Mouse (Mus musculus) heart, embryonic 12.5 days (tissue): ENCODE measurements around the gene Bub1b. TPM values are rescaled to one million over a fixed set of nuclear protein-coding genes. Genes with fewer than 3 reads are reported as not detected.
A peak's percentile ranks its signal among the peaks of the same experiment; 100 is the strongest.

ENCODE experiments used
- ATAC-seq: fragments of 200-750 bp; cut with Nextera tagmentation; 2 replicates; pipeline ENCODE4 v1.8.0; 2017; ENCODE audit warnings: moderate TSS enrichment, moderate library complexity; ENCODE audit not compliant: insufficient number of reproducible peaks, low FRiP score
- H3K27ac ChIP-seq: fragments of 300-500 bp; sonication (generic); 2 replicates; pipeline ENCODE4 v1.5.1; 2016; ENCODE audit warnings: mild to moderate bottlenecking, moderate library complexity; ENCODE audit not compliant: poor library complexity, severe bottlenecking
- H3K27me3 ChIP-seq: fragments of 300-500 bp; sonication (generic); replicated peaks from 2 replicates; pipeline ENCODE4 v1.6.1; 2016; ENCODE audit warnings: mild to moderate bottlenecking, moderate library complexity
- H3K36me3 ChIP-seq: fragments of 300-500 bp; sonication (generic); 2 replicates; pipeline ENCODE4 v1.6.1; 2016; ENCODE audit warnings: mild to moderate bottlenecking, moderate library complexity
- H3K4me1 ChIP-seq: fragments of 300-500 bp; sonication (generic); replicated peaks from 2 replicates; pipeline ENCODE4 v1.6.1; 2016; ENCODE audit warnings: mild to moderate bottlenecking
- H3K4me2 ChIP-seq: fragments of 300-500 bp; sonication (generic); 2 replicates; pipeline ENCODE4 v1.6.1; 2016; ENCODE audit warnings: mild to moderate bottlenecking, moderate library complexity
- H3K4me3 ChIP-seq: fragments of 300-500 bp; sonication (generic); 2 replicates; pipeline ENCODE4 v1.5.1; 2016; ENCODE audit warnings: mild to moderate bottlenecking
- H3K9ac ChIP-seq: fragments of 300-500 bp; sonication (generic); 2 replicates; pipeline ENCODE4 v1.6.1; 2016; ENCODE audit warnings: mild to moderate bottlenecking, moderate library complexity
- H3K9me3 ChIP-seq: fragments of 300-500 bp; sonication (generic); replicated peaks from 2 replicates; pipeline ENCODE4 v1.6.1; 2016; ENCODE audit warnings: mild to moderate bottlenecking, moderate library complexity
- WGBS: fragments of 180-500 bp; shearing (Covaris S2); methylation state at CpG from one replicate; pipeline ENCODE4 v1.1.7; 2016; 5-methylcytosine and 5-hydroxymethylcytosine counted together
- polyA plus RNA-seq: library from polyadenylated mRNA; unstranded; fragments of >200 nt; fragmentation: Nextera tagmentation; extraction: Ambion mirVana; gene quantifications from 2 replicates; pipeline ENCODE4 v1.2.1, GENCODE M21; 2016

Gene Bub1b
- polyA plus RNA-seq, 1 experiment from 2014 or later: 86.9 TPM

DNA sequence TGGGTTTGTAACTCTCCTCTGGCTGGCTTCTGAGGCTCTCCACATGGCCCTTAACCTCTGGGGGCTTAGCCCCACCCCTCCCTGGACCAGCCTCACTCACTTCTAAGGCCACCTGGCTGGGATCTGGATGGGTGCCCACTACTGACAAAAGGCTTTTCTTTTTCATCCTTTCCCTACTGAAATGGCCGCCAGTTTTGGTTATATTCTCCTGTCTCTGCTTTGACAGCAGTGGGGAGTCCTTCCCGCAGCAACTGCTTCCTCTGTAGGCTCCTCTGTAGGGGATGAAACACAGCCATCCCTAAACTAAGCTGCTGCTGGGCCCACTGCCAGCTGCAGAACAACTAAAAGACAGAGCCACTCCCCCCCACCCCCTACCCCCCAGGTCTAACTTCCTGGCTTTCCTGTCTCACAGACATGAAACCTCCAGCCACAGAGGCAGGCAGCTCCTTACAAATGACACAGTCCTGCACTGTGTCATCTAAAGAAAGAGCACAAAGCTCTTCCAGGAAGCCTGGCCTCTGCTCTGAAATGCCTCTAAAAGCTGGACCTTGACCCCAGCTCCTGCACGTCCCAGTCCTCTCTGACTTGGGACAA, 58.8 kb downstream of the Bub1b start:
- no peak for ATAC-seq
- 33% methylated on average over 3 of the region's 3 CpGs for WGBS
- H3K27me3 ChIP-seq: no peaks in the 10 kb centered on the region

DNA sequence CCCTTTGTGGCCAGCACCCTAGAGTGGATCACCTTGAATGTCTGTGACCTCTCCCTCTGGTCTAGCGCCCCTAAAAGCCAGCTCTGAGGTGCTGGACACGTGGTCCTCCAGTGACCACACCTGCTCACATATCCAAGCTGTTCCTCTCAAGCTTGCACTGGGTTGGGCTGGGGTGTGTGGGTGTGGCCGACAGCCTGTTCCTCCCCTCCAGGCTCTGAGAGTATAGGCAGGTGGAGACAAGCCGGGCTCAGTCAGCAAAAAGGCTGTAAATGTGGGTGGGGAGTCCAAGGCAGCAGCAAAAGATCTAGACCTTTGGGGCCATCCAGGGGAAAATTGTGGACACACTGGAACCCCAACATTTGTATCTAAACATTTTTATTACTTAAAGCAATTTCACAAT, 60.4 kb downstream of the Bub1b start:
- H3K9ac ChIP-seq: no peak overlapping the region
- H3K4me2 ChIP-seq: no peak overlapping the region
- H3K36me3 ChIP-seq: no peaks in the 10 kb centered on the region
- WGBS: 28% methylated on average over 4 of the region's 4 CpGs
- H3K27me3 ChIP-seq: peaks cover 6% of the 10 kb centered on the region; the same call in 1 of the 2 replicates
- no peak overlapping the region for H3K4me3 ChIP-seq
- peak; percentile 81 for ATAC-seq
- peak overlapping the region; percentile 69; the same call in 1 of the 2 replicates for H3K27ac ChIP-seq
- H3K9me3 ChIP-seq: no peaks in the 10 kb centered on the region
- H3K4me1 ChIP-seq: peaks cover 47% of the 10 kb centered on the region

More for the DNA sequence above, 58.8 kb downstream of the Bub1b start:
- no peaks in the 10 kb centered on the region for H3K36me3 ChIP-seq
- H3K9me3 ChIP-seq: no peaks in the 10 kb centered on the region
- H3K4me2 ChIP-seq: no peak overlapping the region
- H3K4me3 ChIP-seq: no peak overlapping the region
- peaks cover 37% of the 10 kb centered on the region for H3K4me1 ChIP-seq
- H3K27ac ChIP-seq: peak overlapping the region; percentile 28
- H3K9ac ChIP-seq: peak overlapping the region; percentile 25; the same call in 1 of the 2 replicates

DNA sequence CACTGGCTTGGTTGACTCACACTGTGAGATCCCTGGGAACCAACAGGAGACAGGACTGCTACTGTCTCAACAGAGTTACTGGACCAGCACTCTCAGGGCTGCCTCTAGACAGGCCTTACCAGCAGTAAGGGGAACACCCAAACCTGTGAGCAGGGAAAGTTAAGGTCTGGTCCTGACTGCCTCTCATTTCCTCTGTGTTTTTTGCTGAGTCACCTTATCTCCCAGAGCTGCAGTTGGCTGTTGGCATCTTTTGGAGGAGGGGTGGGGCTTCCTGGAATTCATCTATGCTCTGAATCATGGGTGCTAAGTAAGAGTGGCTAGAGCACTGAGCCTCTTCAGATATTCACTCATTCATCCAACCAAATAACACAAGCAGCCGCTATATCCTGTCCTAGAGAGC, 61.1 kb downstream of the Bub1b start:
- Histone ChIP-seq H3K9me3 (no peaks in the 10 kb centered on the region), H3K4me3 (no peak overlapping the region), H3K4me2 (peak overlapping the region; percentile 74), H3K4me1 (peaks cover 53% of the 10 kb centered on the region), H3K9ac (no peak overlapping the region), H3K36me3 (no peaks in the 10 kb centered on the region), H3K27me3 (peaks cover 6% of the 10 kb centered on the region; the same call in 1 of the 2 replicates), H3K27ac (peak overlapping the region; percentile 72)
- ATAC-seq: peak; percentile 65
- 36% methylated on average over 1 of the region's 1 CpGs for WGBS

DNA sequence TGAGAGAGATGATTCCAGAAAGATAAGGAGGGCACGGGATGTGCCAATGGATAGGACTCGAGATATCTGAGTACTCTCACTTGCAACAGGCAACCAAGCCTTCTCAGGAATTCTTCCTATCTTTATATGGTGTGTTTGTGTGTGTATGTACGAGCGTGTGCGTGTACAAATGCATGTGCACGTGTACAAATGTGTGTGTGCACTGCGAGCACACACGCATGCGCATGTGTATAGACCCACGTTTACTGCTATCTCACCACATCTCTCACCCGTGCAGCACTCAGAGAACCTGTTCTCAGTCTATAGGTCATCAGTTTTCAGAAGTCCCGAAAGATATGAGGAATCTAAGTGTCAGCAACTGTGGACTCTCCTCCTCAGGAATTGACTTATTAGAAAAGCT, 61.5 kb downstream of the Bub1b start:
- peak overlapping the region; percentile 74 for H3K4me2 ChIP-seq
- peaks cover 54% of the 10 kb centered on the region for H3K4me1 ChIP-seq

GRCm38 (mm10) chr2:118659998-118660452, 62.0 kb downstream of the Bub1b start:
- H3K36me3 ChIP-seq: no peaks in the 10 kb centered on the region
- H3K4me1 ChIP-seq: peaks cover 58% of the 10 kb centered on the region
- 0 out of 2 replicates have a peak overlapping the region, but pooled peaks have one; percentile 32 for H3K9ac ChIP-seq
- H3K27ac ChIP-seq: peak overlapping the region; percentile 72
- peaks cover 9% of the 10 kb centered on the region; the same call in 1 of the 2 replicates for H3K27me3 ChIP-seq
- 0% methylated on average over 4 of the region's 4 CpGs for WGBS
- ATAC-seq: peak; percentile 85
- no peaks in the 10 kb centered on the region for H3K9me3 ChIP-seq
- peak overlapping the region; percentile 74 for H3K4me2 ChIP-seq
- H3K4me3 ChIP-seq: peak overlapping the region; percentile 49

More for the DNA sequence above, 61.5 kb downstream of the Bub1b start:
- Histone ChIP-seq H3K27me3 (peaks cover 9% of the 10 kb centered on the region; the same call in 1 of the 2 replicates), H3K27ac (peak overlapping the region; percentile 72), H3K4me3 (peak overlapping the region; percentile 49), H3K9ac (0 out of 2 replicates have a peak overlapping the region, but pooled peaks have one; percentile 32), H3K9me3 (no peaks in the 10 kb centered on the region), H3K36me3 (no peaks in the 10 kb centered on the region)
- WGBS: 70% methylated on average over 12 of the region's 12 CpGs
- no peak for ATAC-seq

- Histone ChIP-seq H3K4me1 (peaks cover 67% of the 10 kb centered on the region), H3K27ac (no peak overlapping the region), H3K9ac (no peak overlapping the region), H3K4me2 (no peak overlapping the region), H3K4me3 (no peak overlapping the region), H3K27me3 (peaks cover 9% of the 10 kb centered on the region; the same call in 1 of the 2 replicates), H3K9me3 (no peaks in the 10 kb centered on the region), H3K36me3 (no peaks in the 10 kb centered on the region)
- ATAC-seq: no peak
- 73% methylated on average over 9 of the region's 9 CpGs for WGBS
These were observed 63.9 kb downstream of the Bub1b start for GRCm38 (mm10) chr2:118661891-118662290.

DNA sequence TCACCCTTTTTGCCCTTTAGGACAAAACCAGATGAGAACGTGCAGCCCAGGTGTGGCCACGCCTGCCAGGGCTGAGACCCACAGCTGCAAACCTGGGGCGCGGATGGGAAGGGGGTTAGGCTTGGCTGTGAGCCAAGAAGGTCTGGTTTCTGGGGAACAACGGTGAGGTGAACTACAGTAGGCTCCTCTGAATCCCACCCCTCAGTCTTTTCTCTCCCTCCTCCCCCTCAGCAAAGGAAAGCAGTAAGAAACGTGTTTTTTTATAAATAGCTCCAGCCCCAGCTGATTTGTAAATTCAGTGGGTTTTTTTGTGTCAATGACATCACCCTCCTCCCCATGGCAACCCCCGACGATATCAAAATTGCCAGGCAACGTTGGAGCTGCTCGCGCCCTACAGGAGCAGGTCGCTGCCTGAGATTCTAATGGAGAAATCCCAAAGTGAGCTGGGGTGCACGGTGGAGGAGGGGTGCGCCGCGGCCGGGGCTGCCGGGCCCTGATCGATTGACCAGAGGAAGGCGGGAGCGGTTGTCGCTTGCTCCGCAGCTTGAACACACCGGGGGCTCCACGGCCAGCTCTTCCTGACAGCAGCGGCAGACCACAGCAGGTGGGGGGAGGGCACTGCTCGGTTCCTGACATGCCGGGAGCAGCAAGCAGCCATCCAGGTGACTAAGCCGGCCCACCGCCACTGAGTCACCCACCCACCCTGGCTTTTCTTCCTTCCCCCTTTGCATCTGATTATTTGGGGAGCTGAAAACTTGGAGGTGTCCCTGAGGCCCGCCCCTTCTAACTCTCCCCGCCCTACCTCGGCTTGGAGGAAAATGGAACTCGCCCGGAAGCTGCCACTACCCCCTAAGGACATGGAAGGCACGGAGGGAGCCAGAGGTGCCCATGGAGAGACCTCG, 65.1 kb downstream of the Bub1b start, which contains the start of gene Pak6:
TSS of gene Pak6 (plus strand) at position 402 of the 902 bp plus-strand sequence.
- ATAC-seq: no peak

GRCm38 (mm10) chr2:118663804-118664766, 66.1 kb downstream of the Bub1b start:
- Histone ChIP-seq H3K27me3 (peaks cover 9% of the 10 kb centered on the region; the same call in 1 of the 2 replicates), H3K9me3 (no peaks in the 10 kb centered on the region), H3K4me2 (peak overlapping the region; percentile 87), H3K4me1 (peaks cover 57% of the 10 kb centered on the region), H3K9ac (peak overlapping the region; percentile 69), H3K36me3 (no peaks in the 10 kb centered on the region), H3K27ac (peak overlapping the region; percentile 22), H3K4me3 (peak overlapping the region; percentile 54)
- peak; percentile 63 for ATAC-seq
- WGBS: 42% methylated on average over 19 of the region's 19 CpGs

More for the DNA sequence above, 65.1 kb downstream of the Bub1b start, which contains the start of gene Pak6:
- Histone ChIP-seq H3K27ac (peak within 1 kb of the TSS; percentile 22), H3K36me3 (no peaks in the 10 kb centered on the region), H3K9me3 (no peaks in the 10 kb centered on the region), H3K4me1 (peaks cover 65% of the 10 kb centered on the region), H3K27me3 (peaks cover 9% of the 10 kb centered on the region; the same call in 1 of the 2 replicates), H3K4me3 (peak within 1 kb of the TSS; percentile 54), H3K9ac (peak within 1 kb of the TSS; percentile 69), H3K4me2 (peak within 1 kb of the TSS; percentile 87)
- WGBS: 1% methylated on average over 37 of the region's 37 CpGs

DNA sequence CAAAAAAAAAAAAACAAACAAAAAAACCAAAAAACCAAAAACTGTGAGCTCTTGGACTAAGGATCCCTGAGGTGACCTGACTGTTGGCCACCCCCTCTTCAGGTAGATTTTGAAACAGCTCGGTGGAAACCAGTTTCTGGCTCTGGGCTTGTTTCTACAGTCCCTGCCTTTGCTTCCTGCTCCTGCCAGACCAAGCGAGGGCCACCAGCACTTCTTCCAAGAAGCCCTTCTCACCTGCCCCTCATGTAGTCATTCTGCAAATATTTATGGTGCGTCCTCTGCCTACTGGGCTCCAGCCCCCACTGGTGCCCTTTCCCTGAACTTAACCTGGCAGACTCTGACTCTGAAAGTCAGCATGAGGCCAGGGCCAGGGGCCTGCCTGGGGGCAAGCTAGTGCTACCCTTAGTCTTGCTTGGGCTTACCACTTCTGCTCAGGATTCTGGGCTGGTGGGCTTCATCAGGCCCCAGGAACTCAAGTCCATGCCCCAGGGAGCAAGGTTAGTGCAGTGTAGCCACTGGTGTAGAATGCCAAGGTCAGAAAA, 67.0 kb downstream of the Bub1b start:
- H3K4me1 ChIP-seq: peaks cover 59% of the 10 kb centered on the region
- peak overlapping the region; percentile 22; the same call in 1 of the 2 replicates for H3K4me2 ChIP-seq
- H3K36me3 ChIP-seq: no peaks in the 10 kb centered on the region
- H3K9ac ChIP-seq: no peak overlapping the region
- H3K9me3 ChIP-seq: no peaks in the 10 kb centered on the region
- no peak for ATAC-seq
- H3K4me3 ChIP-seq: no peak overlapping the region
- 54% methylated on average over 3 of the region's 3 CpGs for WGBS
- H3K27me3 ChIP-seq: peaks cover 9% of the 10 kb centered on the region; the same call in 1 of the 2 replicates
- 0 out of 2 replicates have a peak overlapping the region, but pooled peaks have one; percentile 3 for H3K27ac ChIP-seq

GRCm38 (mm10) chr2:118665616-118666015, 67.6 kb downstream of the Bub1b start:
- ATAC-seq: no peak
- 84% methylated on average over 4 of the region's 4 CpGs for WGBS
- Histone ChIP-seq H3K4me2 (no peak overlapping the region), H3K36me3 (no peaks in the 10 kb centered on the region), H3K4me1 (peaks cover 63% of the 10 kb centered on the region), H3K9me3 (no peaks in the 10 kb centered on the region), H3K4me3 (no peak overlapping the region), H3K27ac (no peak overlapping the region), H3K9ac (no peak overlapping the region), H3K27me3 (peaks cover 9% of the 10 kb centered on the region; the same call in 1 of the 2 replicates)
